Mouse (Mus musculus) testis, adult 2 months (tissue): ENCODE data around the gene Eps8. TPM values are rescaled to one million over a fixed set of nuclear protein-coding genes. Genes with fewer than 3 reads are reported as not detected.

Experiments used
- H3K27ac ChIP-seq: fragments of 200-500 bp; 2 replicates; pipeline ENCODE4 v1.5.1; 2012; ENCODE audit warnings: low read depth, low read length; ENCODE audit not compliant: control insufficient read depth, insufficient read depth
- H3K27me3 ChIP-seq: fragments of 200-500 bp; 2 replicates; pipeline ENCODE4 v1.6.1; 2012; ENCODE audit warnings: mild to moderate bottlenecking, low read length, moderate library complexity; ENCODE audit not compliant: control insufficient read depth, insufficient read depth
- H3K36me3 ChIP-seq: fragments of 200-500 bp; 2 replicates; pipeline ENCODE4 v1.6.1; 2012; ENCODE audit warnings: mild to moderate bottlenecking, low read length; ENCODE audit not compliant: control insufficient read depth, insufficient read depth
- H3K4me1 ChIP-seq: fragments of 200-500 bp; 2 replicates; pipeline ENCODE4 v1.6.1; 2012; ENCODE audit warnings: low read length; ENCODE audit not compliant: control insufficient read depth, insufficient read depth
- H3K4me3 ChIP-seq: fragments of 200-500 bp; 2 replicates; pipeline ENCODE4 v1.5.1; 2012; ENCODE audit warnings: low read depth, mild to moderate bottlenecking, low read length, moderate library complexity, mixed read lengths; ENCODE audit not compliant: control insufficient read depth
- CTCF ChIP-seq: fragments of 200-500 bp; IDR thresholded peaks from 2 replicates; pipeline ENCODE4 v1.5.1; 2012; ENCODE audit warnings: low read depth, mild to moderate bottlenecking, inconsistent platforms, low read length, moderate library complexity; ENCODE audit not compliant: control insufficient read depth, insufficient read depth, insufficient replicate concordance
- POLR2A ChIP-seq: fragments of 200-500 bp; IDR thresholded peaks from 2 replicates; pipeline ENCODE4 v1.6.1; 2012; ENCODE audit warnings: low read depth, mild to moderate bottlenecking, inconsistent platforms, low read length, moderate library complexity; ENCODE audit not compliant: control insufficient read depth
- polyA plus RNA-seq: library from polyadenylated mRNA; depleted of rRNA; stranded (reverse); fragments of >200 nt; gene quantifications from 2 replicates; pipeline ENCODE4 v1.2.3, GENCODE M21; 2012

The Eps8 gene
- polyA plus RNA-seq, 1 experiment = 5.4 TPM

DNA sequence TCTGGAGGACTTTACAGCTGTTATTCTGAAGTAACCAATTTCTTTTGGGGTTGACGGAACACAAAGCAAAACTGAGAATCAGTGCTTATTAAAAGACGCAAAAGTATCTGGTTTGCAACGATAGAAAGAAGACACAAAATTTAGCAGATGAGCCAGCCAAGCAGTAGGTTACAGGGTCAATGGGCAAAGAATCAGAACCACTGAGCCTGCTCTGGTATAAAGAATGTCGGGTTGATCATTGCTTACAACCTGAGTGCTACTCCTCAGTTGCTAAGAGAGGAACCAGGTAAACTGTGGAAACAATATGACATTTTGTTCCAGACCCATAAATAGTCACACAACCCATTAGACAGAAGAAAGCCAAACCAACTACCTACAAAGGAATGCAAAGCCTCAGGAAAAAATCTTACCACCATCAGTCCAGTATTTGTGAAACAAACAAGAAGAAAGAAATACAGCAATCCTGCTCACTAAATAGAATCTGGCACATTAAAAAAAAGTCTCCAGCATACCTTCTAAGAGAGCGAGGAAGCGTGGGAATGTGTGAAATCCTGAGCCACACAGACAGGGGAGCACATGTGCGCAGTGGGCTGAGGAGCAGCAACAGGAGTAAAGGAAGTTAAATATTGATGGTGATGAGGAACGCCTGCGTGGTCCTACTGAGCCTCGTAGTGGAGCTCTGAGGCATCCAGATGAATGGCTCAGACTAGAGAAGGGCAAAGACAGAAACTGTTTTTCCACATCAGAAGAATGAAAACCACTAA is 66.0 kb downstream of the Eps8 start:
- TF ChIP-seq CTCF = no peak
- TF ChIP-seq POLR2A = no peak
- H3K27me3 ChIP-seq = no peaks in the 10 kb centered on the region
- H3K36me3 ChIP-seq = no peaks in the 10 kb centered on the region
- H3K4me1 ChIP-seq = peaks cover 3% of the 10 kb centered on the region
- H3K4me3 ChIP-seq = no peak overlapping the region
- H3K27ac ChIP-seq = no peak overlapping the region

GRCm38 (mm10) chr6:137587866-137588265 is 66.8 kb downstream of the Eps8 start:
- Histone ChIP-seq H3K27me3 (no peaks in the 10 kb centered on the region), H3K4me1 (peaks cover 3% of the 10 kb centered on the region), H3K4me3 (no peak overlapping the region), H3K36me3 (no peaks in the 10 kb centered on the region), H3K27ac (no peak overlapping the region)
- no peak for TF ChIP-seq CTCF

GRCm38 (mm10) chr6:137585229-137585628 is 69.4 kb downstream of the Eps8 start:
- H3K27me3 ChIP-seq = no peaks in the 10 kb centered on the region
- no peaks in the 10 kb centered on the region for H3K4me1 ChIP-seq
- no peak overlapping the region for H3K27ac ChIP-seq
- TF ChIP-seq POLR2A (no peak), CTCF (no peak)
- no peak overlapping the region for H3K4me3 ChIP-seq
- H3K36me3 ChIP-seq = no peaks in the 10 kb centered on the region

DNA sequence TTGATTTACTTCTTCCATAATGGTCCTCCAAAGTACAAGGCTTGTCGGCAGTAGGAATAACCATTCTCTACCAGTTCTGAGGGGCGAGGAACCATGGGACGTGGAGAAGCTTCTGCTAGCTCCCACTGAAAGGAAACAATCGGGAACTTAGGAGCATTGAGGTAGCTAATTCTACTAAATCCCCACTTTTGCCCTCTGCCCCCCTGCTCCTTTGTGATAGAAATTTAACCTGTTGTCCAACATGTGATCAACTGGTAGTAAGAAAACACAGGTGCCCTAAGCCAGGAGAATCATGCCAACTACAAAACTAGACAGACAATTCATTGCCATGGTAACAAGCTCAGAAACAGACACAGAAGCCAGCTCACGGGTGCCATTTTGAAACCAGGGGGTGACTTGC is 71.6 kb downstream of the Eps8 start:
- TF ChIP-seq POLR2A (no peak), CTCF (no peak)
- H3K4me1 ChIP-seq = no peaks in the 10 kb centered on the region
- H3K4me3 ChIP-seq = no peak overlapping the region
- H3K27me3 ChIP-seq = no peaks in the 10 kb centered on the region
- H3K36me3 ChIP-seq = no peaks in the 10 kb centered on the region
- no peak overlapping the region for H3K27ac ChIP-seq

GRCm38 (mm10) chr6:137582207-137582889 is 72.3 kb downstream of the Eps8 start:
- no peak overlapping the region for H3K27ac ChIP-seq
- no peak for TF ChIP-seq CTCF
- H3K4me1 ChIP-seq = no peaks in the 10 kb centered on the region
- no peaks in the 10 kb centered on the region for H3K27me3 ChIP-seq
- no peaks in the 10 kb centered on the region for H3K36me3 ChIP-seq
- no peak overlapping the region for H3K4me3 ChIP-seq

GRCm38 (mm10) chr6:137581331-137582010 is 73.2 kb downstream of the Eps8 start:
- no peak for TF ChIP-seq POLR2A
- TF ChIP-seq CTCF = no peak
- no peak overlapping the region for H3K4me3 ChIP-seq

GRCm38 (mm10) chr6:137580503-137580902 is 74.2 kb downstream of the Eps8 start:
- TF ChIP-seq POLR2A = no peak
- no peak for TF ChIP-seq CTCF
- H3K36me3 ChIP-seq = no peaks in the 10 kb centered on the region
- H3K4me1 ChIP-seq = no peaks in the 10 kb centered on the region; the same call in 1 of the 2 replicates
- no peaks in the 10 kb centered on the region for H3K27me3 ChIP-seq
- no peak overlapping the region for H3K27ac ChIP-seq
- no peak overlapping the region for H3K4me3 ChIP-seq

More at GRCm38 (mm10) chr6:137581331-137582010, 73.2 kb downstream of the Eps8 start:
- H3K27me3 ChIP-seq = no peaks in the 10 kb centered on the region
- no peaks in the 10 kb centered on the region for H3K4me1 ChIP-seq
- no peak overlapping the region for H3K27ac ChIP-seq
- no peaks in the 10 kb centered on the region for H3K36me3 ChIP-seq
